Mouse (Mus musculus): ENCODE measurements at regions not wholly inside any gene's neighbourhood (a gene's known extent, or its start where the extent isn't known, plus 50 kb on each side); places are given as distances from the start of the nearest gene placed in this dataset.
A peak's percentile ranks its signal among the peaks of the same experiment; 100 is the strongest.

DNA sequence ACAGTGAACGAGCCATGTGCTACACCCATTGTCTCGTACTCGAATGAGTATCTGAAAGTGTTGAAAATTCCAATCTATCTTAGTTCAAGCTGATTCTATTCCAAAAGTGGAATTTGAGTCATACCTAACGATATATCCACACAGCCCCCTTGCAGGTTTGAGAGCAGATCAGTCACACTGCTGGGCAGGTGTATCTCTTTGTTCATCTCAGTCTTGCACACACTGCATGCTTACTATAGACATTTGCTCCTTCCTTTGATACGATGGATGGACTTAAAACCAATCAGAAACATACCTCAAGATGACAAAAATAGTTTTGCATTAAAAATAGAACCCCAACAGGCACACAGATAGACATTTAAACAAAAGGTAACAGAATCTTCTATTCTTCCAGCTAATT is 98.0 kb upstream of the Klf7 start:
- intact Hi-C loops (cut with DNase I): no loop called here
- DNase-seq: no peak

DNA sequence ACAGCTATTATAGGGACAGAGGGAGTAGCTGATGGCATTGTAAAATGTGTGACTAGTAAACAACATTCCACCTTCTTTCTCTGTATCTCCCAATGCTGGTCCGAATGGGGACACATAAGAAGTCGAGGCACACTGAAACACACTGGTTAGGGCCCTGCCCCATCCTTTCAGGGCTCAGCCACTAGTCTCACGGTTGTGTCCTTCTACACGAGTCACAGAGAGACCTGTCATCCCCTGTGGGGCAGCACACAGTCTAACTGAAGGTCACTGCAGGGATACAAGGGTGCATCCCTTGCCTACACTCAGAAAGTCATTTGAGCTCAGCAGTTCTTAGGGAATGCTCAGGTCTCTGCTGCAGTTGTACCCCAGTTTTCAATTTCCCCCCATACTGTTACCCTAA is 93.6 kb upstream of the Klf7 start:
- intact Hi-C loops (cut with DNase I): no loop called here

DNA sequence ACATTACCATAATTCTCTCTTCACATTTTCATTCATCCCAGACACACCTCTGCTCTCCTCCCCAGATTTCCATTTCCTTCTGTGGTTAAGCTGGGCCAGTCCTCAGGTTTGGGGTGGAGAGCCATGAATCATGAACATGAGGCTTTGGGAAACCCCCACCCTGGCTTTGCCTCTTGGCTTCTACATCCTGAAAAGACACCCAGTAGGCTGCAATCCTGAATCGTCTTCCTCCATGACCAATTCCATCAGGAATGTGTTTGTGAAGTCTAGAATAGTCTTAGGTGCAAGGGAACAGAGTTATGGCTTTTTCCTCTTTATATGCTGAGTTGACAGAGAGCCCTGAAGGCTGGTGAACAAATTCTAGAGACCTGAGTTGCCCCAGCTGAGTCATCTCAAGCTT is 87.0 kb upstream of the Klf7 start:
- no peak for DNase-seq
- intact Hi-C loops (cut with DNase I): no loop called here

More for the DNA sequence above, 93.6 kb upstream of the Klf7 start:
- no peak for DNase-seq

DNA sequence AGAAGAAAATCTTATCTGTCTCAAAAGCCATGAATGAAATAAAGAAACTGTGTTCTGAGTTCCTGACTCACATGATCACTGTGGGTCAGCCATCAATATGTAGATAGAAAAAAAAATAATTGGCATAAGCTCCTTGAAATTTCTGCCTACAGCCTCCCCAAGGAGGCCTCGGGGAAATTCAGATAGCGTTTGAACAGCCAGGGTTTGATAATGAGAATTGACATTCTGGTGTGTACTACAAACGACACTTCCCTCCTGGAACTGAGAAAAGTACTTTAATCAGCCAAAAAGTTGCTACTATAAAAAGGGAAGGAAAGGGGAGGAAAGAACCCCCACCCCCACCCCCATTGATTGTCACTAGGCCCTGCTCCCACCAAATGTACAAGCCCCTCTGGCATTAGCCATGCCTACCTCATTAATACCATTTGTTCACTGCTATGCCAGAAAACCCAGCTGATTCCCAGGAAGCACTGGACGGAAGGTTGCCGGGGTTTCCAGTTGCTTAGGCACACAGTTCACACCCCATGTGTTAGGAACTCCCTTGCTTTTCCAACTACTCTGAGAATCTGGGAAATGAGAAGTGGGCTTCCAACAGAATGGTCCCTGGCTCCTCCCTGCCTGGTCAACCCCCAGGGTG is 78.4 kb upstream of the Klf7 start:
- intact Hi-C loops (cut with DNase I): no loop called here
- DNase-seq: no peak

DNA sequence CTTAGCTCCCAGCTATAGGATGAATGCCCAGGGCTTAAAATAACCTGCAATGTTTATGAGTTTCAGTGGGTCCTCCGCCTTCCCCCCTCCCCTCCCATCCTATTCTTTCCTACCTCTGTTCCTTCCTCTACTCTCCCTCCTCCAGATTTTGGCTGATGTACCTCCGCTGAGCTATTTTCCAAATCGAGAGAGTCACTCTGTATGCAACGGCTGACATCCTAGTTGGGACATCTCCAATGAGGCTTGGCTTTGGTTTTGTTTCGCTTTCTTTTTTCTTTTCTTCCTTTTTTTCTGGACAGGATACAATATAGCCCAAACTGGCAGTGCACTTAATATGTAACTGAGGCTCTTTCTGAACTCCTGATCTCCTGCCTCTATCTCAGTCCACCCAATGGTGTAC is 76.7 kb upstream of the Klf7 start:
- intact Hi-C loops (cut with DNase I): no loop called here
- DNase-seq: no peak

DNA sequence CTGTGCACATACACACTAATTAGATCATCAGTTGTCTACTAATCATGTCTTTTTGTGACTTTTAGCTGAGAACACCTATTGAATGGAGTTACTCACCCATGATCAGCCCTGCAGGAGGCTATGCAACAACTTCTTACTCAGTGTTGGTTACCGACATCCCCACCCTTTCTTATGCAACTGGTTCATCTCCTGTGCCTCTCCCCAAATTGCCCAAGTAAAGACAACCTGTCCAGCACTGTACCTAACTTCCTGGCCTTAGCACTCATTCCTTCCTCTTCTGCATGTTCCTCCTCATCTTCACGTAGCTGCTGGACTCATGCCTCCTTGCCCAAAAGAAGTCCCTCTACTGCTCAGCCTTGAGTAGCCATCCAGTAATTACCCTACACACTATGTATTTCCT is 76.2 kb upstream of the Klf7 start:
- no peak for DNase-seq
- intact Hi-C loops (cut with DNase I): no loop called here

DNA sequence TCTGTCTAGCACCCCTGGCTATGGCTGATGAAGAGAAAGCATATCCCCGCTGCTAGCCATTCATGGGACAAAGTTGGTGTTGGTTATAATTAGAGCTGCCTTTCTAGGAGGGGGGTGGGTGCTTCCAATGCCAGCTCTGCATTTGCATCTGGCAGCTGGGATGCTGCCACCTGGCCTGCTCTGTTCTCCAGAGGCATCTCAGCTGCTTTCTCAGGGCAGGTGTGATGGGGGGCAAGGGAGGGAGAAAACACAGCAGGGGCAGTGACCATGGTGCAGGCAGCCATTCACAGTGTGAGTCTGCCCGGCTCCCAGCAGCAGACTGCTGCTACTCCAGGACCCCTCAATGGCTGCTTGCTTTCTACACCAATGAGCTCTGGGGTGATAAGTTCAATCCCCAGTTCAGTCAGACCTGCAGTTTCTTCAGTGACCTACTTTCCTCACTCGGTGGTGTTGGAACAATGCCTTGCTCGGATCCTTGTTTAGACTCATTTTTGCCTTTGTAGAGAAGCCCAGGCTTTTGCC is 73.9 kb upstream of the Klf7 start:
- intact Hi-C loops (cut with DNase I): no loop called here
- peak; percentile 11 to 34 for DNase-seq

DNA sequence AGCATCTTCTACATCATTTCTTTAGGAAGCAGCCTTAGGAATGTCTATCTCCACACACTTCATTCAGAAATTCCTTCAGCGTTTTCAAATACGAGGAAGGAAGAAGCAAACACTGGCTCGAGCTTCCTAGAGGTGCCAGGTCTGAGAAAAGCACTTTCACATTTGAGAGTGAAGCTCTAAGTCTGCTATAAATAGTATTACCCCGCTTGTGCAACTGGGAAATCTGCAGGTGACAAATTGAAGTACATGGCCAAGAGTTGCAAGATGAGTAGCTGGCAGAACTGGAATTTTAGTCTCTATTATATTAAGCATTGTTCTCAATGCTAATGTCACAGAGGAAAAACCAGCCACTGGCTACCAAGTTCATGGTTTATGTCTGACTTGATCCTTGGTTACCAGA is 73.2 kb upstream of the Klf7 start:
- intact Hi-C loops (cut with DNase I): no loop called here
- DNase-seq: no peak

DNA sequence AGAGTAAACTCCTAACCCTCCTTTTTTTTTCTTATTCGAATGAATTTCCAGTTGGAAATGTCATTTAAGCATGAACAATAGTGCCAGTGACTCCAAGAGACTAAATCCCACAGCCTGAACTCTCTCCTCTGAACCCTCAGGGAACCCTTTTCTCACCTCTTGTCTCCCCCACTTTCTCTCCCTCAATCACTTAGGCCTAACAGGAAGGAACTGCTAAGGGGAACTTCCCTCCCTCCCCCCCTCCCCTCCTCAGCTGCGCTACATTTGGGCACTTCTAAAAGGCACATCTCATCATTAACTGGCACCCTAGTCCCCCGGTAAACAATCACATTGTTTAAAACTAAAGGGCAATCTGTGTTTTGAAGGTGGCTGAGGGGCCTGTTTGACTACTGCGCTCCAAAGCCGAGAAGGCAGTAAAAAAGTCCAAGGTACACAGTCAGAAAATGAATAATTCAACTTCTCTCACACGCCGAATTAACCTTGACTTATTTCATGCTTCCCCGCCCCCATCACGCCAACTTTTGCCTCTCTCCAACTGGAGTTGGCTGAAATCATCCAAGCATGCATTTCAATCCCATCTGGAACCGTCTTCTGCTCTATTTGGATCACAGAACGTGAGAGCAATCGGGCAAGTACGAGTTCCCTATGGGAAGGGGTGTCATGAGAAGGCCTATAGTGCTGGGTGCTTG is 71.2 kb upstream of the Klf7 start:
- intact Hi-C loops (cut with DNase I): no loop called here
- DNase-seq: no peak

DNA sequence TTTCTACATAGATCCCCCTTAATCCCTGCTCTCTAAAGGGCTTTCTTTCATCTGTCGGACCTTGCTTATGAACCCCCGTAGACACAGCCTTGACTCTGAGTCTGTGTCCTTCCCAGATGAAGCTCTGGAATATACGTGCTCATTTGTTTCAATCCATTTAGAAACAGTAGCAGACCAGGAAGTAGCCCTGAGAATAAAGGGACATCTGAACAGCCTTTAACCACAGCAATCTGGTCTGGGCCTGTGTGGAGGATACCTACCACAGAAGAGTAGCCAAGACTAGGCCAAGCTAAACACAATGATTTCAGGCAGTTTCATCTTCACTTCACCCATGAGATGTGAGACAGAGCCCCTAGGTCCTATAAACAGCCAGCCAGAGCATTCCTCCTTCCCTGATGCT is 70.7 kb upstream of the Klf7 start:
- intact Hi-C loops (cut with DNase I): no loop called here
- no peak for DNase-seq

DNA sequence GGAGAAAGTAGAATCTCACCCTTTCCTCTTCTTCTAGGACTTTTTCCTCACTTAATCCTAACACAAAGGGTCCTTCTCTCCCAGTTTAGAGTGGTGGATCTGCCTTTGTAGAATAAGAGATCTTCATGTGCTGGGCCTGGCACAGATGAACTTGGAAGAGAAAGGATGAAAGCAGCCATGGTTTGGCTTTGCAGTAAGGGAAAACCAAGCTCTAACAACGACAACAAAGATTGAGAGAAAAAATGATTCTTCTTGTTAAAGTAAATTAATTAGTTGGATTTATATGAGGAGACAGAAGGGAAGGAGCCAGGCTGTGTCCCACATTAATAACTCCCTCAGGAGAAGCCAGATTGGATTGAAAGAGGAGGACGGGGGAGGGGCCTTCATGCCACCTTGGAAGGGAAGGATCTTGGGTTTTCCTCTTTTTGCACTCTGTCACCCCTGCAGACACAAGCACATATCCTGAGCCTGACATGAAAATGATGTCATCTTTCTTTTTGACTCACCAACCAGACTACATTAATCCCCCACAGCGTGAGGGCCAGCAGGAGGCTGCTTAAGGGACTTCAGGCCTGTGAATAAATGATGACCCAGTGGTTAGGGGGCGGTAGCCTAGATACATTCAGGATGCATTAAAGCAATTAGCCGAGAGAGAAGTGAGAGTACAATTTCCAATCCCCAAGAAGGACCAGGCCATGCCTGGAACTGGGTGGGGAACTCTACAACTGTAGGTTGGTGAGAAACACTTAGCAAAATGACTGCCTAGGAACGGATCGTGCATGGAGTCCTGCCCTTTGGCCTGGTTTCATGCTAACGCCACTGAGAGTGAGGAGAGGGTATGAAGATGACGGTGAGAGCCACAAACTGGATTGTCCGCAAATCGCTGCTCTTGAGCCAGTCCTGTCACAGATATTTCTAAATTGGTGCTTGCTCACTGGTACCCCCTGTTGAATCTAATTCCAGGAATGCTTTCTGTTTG is 69.4 kb upstream of the Klf7 start:
- DNase-seq: no peak
- intact Hi-C loops (cut with DNase I): no loop called here

DNA sequence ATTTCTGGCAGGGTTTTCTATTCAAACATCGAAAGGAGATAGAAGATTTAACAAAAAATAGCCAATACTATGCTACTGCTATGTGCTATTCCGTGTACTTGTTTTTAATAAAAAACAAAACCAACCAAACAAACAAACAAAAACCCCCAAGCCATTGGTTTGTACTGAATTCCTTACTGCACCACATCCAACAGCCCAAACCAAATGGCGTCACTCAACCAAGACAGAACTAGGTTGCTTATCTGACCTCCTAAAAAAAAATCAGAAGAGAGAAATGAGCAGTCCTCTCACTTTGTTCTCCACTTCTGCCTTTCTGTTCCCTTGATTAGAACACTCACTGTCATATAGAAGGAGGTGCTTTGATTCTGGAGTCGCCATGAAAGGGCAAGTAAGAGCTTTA is 68.6 kb upstream of the Klf7 start:
- no peak for DNase-seq
- intact Hi-C loops (cut with DNase I): no loop called here

DNA sequence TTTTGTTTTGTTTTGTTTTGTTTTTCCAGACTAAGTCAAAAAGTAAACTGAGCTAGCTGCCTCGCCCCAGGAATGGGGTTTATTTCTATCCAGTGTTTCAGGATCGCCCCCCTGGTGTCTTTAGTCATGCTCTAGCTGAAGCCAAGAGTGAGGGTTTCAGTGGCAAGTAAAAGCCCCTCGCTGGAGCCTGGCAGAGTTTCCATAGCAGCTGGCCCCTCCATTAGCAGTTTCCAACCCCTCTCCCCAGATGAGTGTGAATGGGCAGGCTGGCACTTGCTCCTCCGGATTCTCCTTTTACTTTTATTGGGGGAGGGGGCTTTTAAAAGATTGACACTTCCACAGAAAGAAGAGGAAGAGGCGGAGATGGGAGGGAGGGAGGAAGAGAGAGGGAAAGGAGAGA is 68.0 kb upstream of the Klf7 start:
- intact Hi-C loops (cut with DNase I): no loop called here
- DNase-seq: no peak

DNA sequence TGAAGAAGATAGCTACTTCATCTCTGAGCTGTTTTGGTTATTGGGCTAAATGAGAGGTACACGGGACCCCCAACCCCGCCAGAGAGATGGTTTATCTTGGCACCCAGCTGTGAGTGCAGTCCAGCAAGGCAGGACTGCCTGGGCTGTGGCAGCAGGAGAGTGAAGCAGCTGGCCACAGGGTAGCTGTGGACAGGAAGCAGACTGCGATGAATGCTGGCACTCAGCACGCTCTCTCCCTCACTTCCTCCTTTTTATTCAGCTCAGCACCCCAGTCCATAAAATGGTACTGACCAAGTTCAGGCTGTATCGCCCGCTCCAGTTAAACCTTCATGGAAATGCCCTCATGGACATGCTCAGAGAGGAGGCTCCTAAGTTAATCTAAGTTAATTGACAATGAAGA is 67.4 kb upstream of the Klf7 start:
- intact Hi-C loops (cut with DNase I): no loop called here
- no peak for DNase-seq

DNA sequence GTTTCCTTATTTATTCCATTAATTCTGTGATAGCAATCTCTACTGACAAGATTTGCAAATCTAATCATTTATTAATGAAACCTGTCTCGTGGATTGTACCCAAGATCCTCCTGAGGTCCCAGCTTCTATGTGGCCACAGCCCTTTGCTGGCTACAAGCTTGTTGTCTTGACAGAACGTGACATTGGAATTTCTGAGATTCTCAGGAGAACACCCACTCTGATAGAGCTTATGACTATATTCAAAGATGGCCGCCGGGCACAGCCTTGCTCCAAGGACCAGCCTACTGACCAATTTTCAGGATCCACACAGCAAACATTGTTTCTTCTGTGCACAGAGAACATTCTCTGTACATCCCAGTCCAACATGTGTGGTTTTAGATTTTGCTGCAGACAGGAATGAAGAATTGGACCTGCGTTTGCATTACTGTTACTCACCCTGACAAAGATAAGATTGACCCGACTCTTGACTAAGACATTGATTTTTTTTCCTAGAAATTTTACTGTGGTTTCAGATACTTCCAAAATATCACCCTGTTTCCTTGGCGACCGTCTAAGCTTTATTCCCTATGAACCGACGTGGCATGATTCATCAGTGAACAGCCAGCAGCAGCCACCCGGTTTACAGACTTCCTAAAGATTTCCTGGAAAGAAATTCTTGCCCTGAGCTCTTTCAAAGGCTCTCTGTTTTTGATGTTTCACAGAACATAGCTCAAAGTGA is 65.9 kb upstream of the Klf7 start:
- intact Hi-C loops (cut with DNase I): no loop called here

DNA sequence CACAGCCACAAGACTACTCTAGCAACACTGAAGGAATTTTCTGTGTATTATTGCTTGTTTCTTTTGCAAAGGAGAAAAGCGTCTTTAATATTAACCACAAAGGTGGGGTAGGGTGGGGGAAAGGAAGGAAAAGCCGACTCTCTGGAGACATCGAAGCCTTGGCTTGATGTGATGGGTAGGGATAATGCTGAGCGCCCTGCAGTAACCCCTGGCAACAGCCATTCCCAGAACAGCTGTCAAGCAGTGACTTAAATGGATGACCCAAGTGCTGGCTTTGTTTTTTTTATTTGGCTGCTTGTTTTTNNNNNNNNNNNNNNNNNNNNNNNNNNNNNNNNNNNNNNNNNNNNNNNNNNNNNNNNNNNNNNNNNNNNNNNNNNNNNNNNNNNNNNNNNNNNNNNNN is 51.6 kb upstream of the Klf7 start:
- intact Hi-C loops (cut with DNase I): no loop called here

More for the DNA sequence above, 65.9 kb upstream of the Klf7 start:
- no peak for DNase-seq

DNA sequence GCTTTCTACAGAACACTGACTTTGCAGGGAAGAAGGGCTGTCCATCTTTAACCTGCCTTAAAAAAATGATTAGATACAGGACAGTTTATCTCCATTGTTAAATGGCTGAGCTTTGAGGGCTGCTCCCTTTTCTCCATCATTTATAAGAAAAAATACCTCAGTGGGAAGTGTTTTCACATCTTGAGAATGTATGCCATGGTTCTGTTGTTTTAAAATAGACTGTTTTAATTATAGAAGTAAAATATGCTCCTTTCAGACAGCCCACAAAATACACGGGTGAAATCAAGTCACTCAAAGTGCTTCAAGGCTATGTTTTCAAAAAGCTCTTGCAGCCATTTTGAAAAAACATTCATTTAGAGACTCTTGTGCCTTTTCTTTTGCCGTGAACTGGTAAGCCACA is 50.0 kb upstream of the Klf7 start:
- intact Hi-C loops (cut with DNase I): no loop called here

More for the DNA sequence above, 51.6 kb upstream of the Klf7 start:
- no peak for DNase-seq

More for the DNA sequence above, 50.0 kb upstream of the Klf7 start:
- no peak for DNase-seq
